Mouse (Mus musculus): ENCODE data around the gene Spef1.

DNA sequence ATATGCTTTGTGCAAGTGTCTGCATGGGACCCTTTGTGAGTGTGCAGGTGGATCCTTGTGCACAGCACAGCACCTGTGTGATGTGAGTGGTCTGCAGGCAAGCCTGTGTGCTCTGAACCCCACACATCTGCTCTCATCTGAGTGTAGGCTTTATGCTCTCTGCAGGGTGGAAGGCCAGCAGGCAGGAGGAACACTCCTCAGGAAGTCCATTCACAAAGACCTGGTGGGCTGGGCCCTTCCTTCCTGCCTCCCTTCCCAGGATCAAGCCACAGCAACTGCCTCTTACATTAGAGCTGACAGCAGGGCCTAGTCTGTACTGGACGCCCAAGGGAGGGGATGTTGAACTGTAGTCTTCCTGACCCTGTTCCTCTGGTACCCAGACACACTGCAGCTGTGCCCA lies 52.7 kb downstream of the Spef1 start:
- TF ChIP-seq CTCF (IDR thresholded peaks at IDR 0.05; ENCODE audit: extremely low read depth, insufficient read length, insufficient replicate concordance, low read depth, low read length) (no peak), POLR2A (IDR thresholded peaks at IDR 0.05; ENCODE audit: low read depth, low read length) (no peak)

Measured in small intestine, adult 2 months (tissue).